Mouse (Mus musculus): Measurements from ENCODE around the gene Jdp2.

Gene Jdp2

GRCm38 (mm10) chr12:85686466-85687216 lies 87.8 kb downstream of the Jdp2 start, which contains the start of gene Batf:
Gene Batf, plus strand, starts transcription at chr12:85686669.
- DNase-seq (ENCODE audit: low spot score in 2 of 2) = no peak

GRCm38 (mm10) chr12:85687217-85687533 lies 88.3 kb downstream of the Jdp2 start:
- no peak for DNase-seq (ENCODE audit: low spot score in 2 of 2)

GRCm38 (mm10) chr12:85687846-85688245 lies 89.0 kb downstream of the Jdp2 start:
- no peak for DNase-seq (ENCODE audit: low spot score in 2 of 2)
